Mouse (Mus musculus) E14TG2a.4 (cell line): ENCODE measurements around the gene Lsm14a.

Experiments used
- CTCF ChIP-seq: conservative IDR thresholded peaks from 2 replicates; pipeline ENCODE4 v1.5.1; 2014; ENCODE audit warnings: low read length
- POU5F1 ChIP-seq: IDR thresholded peaks from 2 replicates; pipeline ENCODE4 v1.6.1; 2014; ENCODE audit warnings: low read length, borderline replicate concordance

GRCm38 (mm10) chr7:34438903-34439302 is 45.8 kb upstream of the Lsm14a start:
- TF ChIP-seq CTCF (peak; percentile 24; the same call in 1 of the 2 replicates), POU5F1 (no peak)
